Mouse (Mus musculus) hindbrain, embryonic 16.5 days (tissue): ENCODE measurements at regions not wholly inside any gene's neighbourhood (a gene's known extent, or its start where the extent isn't known, plus 50 kb on each side); places are given as distances from the start of the nearest gene placed in this dataset.

Experiments used
- ATAC-seq: fragments of 200-750 bp; cut with Nextera tagmentation; 2 replicates; pipeline ENCODE4 v1.8.0; 2017; ENCODE audit warnings: moderate TSS enrichment, moderate library complexity
- H3K27ac ChIP-seq: fragments of 300-500 bp; sonication (generic); 2 replicates; pipeline ENCODE4 v1.5.1; 2014; ENCODE audit warnings: low read depth, mild to moderate bottlenecking, control low read depth, low read length, moderate library complexity
- H3K27me3 ChIP-seq: fragments of 300-500 bp; sonication (generic); replicated peaks from 2 replicates; pipeline ENCODE4 v1.6.1; 2014; ENCODE audit warnings: low read length; ENCODE audit not compliant: control insufficient read depth, insufficient read depth
- H3K36me3 ChIP-seq: fragments of 300-500 bp; sonication (generic); 2 replicates; pipeline ENCODE4 v1.6.1; 2014; ENCODE audit warnings: mild to moderate bottlenecking, low read length, moderate library complexity, mixed read lengths; ENCODE audit not compliant: control insufficient read depth, insufficient read depth
- H3K4me1 ChIP-seq: fragments of 300-500 bp; sonication (generic); 2 replicates; pipeline ENCODE4 v1.6.1; 2014; ENCODE audit warnings: low read depth, low read length; ENCODE audit not compliant: control insufficient read depth, insufficient read depth
- H3K4me2 ChIP-seq: fragments of 300-500 bp; sonication (generic); 2 replicates; pipeline ENCODE4 v1.6.1; 2014; ENCODE audit warnings: mild to moderate bottlenecking, low read length, control low read depth, moderate library complexity
- H3K4me3 ChIP-seq: fragments of 300-500 bp; sonication (generic); 2 replicates; pipeline ENCODE4 v1.5.1; 2014; ENCODE audit warnings: mild to moderate bottlenecking, low read length, control low read depth, moderate library complexity
- H3K9ac ChIP-seq: fragments of 300-500 bp; sonication (generic); 2 replicates; pipeline ENCODE4 v1.6.1; 2014; ENCODE audit warnings: low read depth, mild to moderate bottlenecking, control low read depth, low read length, moderate library complexity
- H3K9me3 ChIP-seq: fragments of 300-500 bp; sonication (generic); 2 replicates; pipeline ENCODE4 v1.6.1; 2014; ENCODE audit warnings: mild to moderate bottlenecking, low read length, moderate library complexity; ENCODE audit not compliant: control insufficient read depth
- WGBS: fragments of 180-500 bp; shearing (Covaris S2); extraction: QIAGEN DNeasy Blood & Tissue Kit; methylation state at CpG from one replicate; pipeline ENCODE4 v1.1.7; 2014; 5-methylcytosine and 5-hydroxymethylcytosine counted together

- peak; percentile 95 for ATAC-seq
- no peaks in the 10 kb centered on the region for H3K27me3 ChIP-seq
- H3K9ac ChIP-seq: no peak overlapping the region
- H3K4me1 ChIP-seq: peaks cover 4% of the 10 kb centered on the region
- no peak overlapping the region for H3K27ac ChIP-seq
- no peaks in the 10 kb centered on the region for H3K9me3 ChIP-seq
- WGBS: 7% methylated on average over 4 of the region's 4 CpGs
- H3K4me3 ChIP-seq: no peak overlapping the region
- no peak overlapping the region for H3K4me2 ChIP-seq
- H3K36me3 ChIP-seq: no peaks in the 10 kb centered on the region
Observed at GRCm38 (mm10) chr19:20122475-20122874, 268.3 kb downstream of the Anxa1 start.

GRCm38 (mm10) chr19:20114237-20114636 lies 276.5 kb downstream of the Anxa1 start:
- H3K4me1 ChIP-seq: no peaks in the 10 kb centered on the region

More at GRCm38 (mm10) chr19:20114237-20114636, 276.5 kb downstream of the Anxa1 start:
- Histone ChIP-seq H3K27ac (no peak overlapping the region), H3K36me3 (no peaks in the 10 kb centered on the region), H3K4me2 (no peak overlapping the region), H3K4me3 (no peak overlapping the region), H3K9me3 (no peaks in the 10 kb centered on the region), H3K9ac (no peak overlapping the region), H3K27me3 (no peaks in the 10 kb centered on the region)
- no peak for ATAC-seq
- WGBS: 95% methylated on average over 3 of the region's 3 CpGs
